Mouse (Mus musculus): ENCODE results near the gene Wdr70.

DNA sequence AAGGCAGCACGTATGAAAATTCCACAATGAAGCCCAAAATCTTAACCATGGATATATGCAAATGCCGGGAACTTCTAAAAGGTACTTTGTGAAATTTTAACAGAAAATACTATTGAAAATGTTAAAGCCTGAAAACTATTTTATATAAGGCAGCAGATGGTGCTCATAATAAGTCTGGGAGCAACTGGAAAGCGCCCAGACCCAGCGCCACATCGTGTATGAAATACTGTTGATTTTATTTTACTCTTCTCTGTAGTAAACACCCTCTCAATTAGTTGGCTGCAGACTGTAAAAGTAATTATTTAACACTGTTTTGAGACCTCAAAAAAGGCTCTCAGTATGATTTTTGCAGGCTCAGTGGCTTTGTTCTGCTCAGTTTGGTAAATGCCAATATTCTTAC lies 126.5 kb downstream of the Wdr70 start:
- TF ChIP-seq CTCF (IDR thresholded peaks at IDR 0.05; ENCODE audit: low read depth), result no peak
- TF ChIP-seq EP300 (IDR thresholded peaks at IDR 0.05; ENCODE audit: low read depth), result no peak

Data from liver, embryonic 14.5 days (tissue).